Mouse (Mus musculus): ENCODE measurements at regions not wholly inside any gene's neighbourhood (a gene's known extent, or its start where the extent isn't known, plus 50 kb on each side); places are given as distances from the start of the nearest gene placed in this dataset.

GRCm38 (mm10) chr14:83861736-83862135, 581.6 kb upstream of the Pcdh17 start:
- no peak for TF ChIP-seq EP300 (IDR thresholded peaks at IDR 0.05)
- TF ChIP-seq CTCF (IDR thresholded peaks at IDR 0.05): no peak
